Comparison of ENCODE assay signal across 9 mouse cellular contexts in genomic region chr5:142926940-142927228, GRCm38 (mm10). TPM values are rescaled to one million over a fixed set of nuclear protein-coding genes. Genes with fewer than 3 reads are reported as not detected.
A peak's percentile ranks its signal among the peaks of the same experiment; 100 is the strongest.
DNase-seq lines count a peak whose midpoint lies in the region; ATAC-seq lines count a peak whose summit lies in the region.
"Had no signal": no experiment of that assay in that cellular context is flagged by ENCODE, and none has a peak within 500 bp of the region (broad histone marks: within the 10 kb centered on the region; RNA-seq: fewer than 3 reads in every experiment).

No protein-coding gene starts in this region.

- ATAC-seq in hindbrain, embryonic 14.5 days (ENCODE audit: low FRiP score): no peak
- ATAC-seq in hindbrain, embryonic 16.5 days: no peak
- no peak for ATAC-seq in intestine, embryonic 16.5 days

- no peak overlapping the region for H3K9ac ChIP-seq in hindbrain, embryonic 14.5 days
- H3K9ac ChIP-seq in hindbrain, embryonic 16.5 days (ENCODE audit: low read depth, low read length): no peak overlapping the region
- peak overlapping the region; percentile 44 for H3K9ac ChIP-seq in intestine, embryonic 16.5 days (ENCODE audit: low read depth, low read length)
- H3K9ac ChIP-seq: neural tube, embryonic 15.5 days had no signal

- H3K4me1 ChIP-seq in hindbrain, embryonic 14.5 days (replicated peaks; ENCODE audit: control insufficient read depth, insufficient read depth, low read length): 0 out of 2 replicates have a peak, but pooled peaks cover 6% of the 10 kb centered on the region
- H3K4me1 ChIP-seq in hindbrain, embryonic 16.5 days (ENCODE audit: control insufficient read depth, insufficient read depth, low read depth, low read length): peaks cover 4% of the 10 kb centered on the region
- H3K4me1 ChIP-seq in intestine, embryonic 16.5 days (ENCODE audit: control insufficient read depth, insufficient read depth, low read length): peaks cover 44% of the 10 kb centered on the region

- 0 out of 2 replicates have a peak overlapping the region, but pooled peaks have one; percentile 38 for H3K27ac ChIP-seq in hindbrain, embryonic 14.5 days
- no peak overlapping the region for H3K27ac ChIP-seq in hindbrain, embryonic 16.5 days (ENCODE audit: low read depth, low read length)
- H3K27ac ChIP-seq in intestine, embryonic 16.5 days (ENCODE audit: low read length): peak overlapping the region; percentile 91

- H3K4me3 ChIP-seq in hindbrain, embryonic 14.5 days (replicated peaks; ENCODE audit: low read length): no peak overlapping the region
- no peak overlapping the region for H3K4me3 ChIP-seq in hindbrain, embryonic 16.5 days (ENCODE audit: low read length)
- H3K4me3 ChIP-seq in intestine, embryonic 16.5 days (ENCODE audit: low read length): no peak overlapping the region
- H3K4me3 ChIP-seq: neural tube, embryonic 15.5 days had no signal

- H3K9me3 ChIP-seq in hindbrain, embryonic 14.5 days (ENCODE audit: control insufficient read depth, low read length): no peaks in the 10 kb centered on the region
- H3K9me3 ChIP-seq in hindbrain, embryonic 16.5 days (ENCODE audit: control insufficient read depth, low read length): no peaks in the 10 kb centered on the region
- H3K9me3 ChIP-seq in intestine, embryonic 16.5 days (ENCODE audit: control insufficient read depth, low read length): no peaks in the 10 kb centered on the region; the same call in 1 of the 2 replicates
- H3K9me3 ChIP-seq: neural tube, embryonic 15.5 days had no signal

- H3K36me3 ChIP-seq in hindbrain, embryonic 14.5 days (replicated peaks; ENCODE audit: control insufficient read depth, insufficient read depth): no peaks in the 10 kb centered on the region
- no peaks in the 10 kb centered on the region for H3K36me3 ChIP-seq in hindbrain, embryonic 16.5 days (ENCODE audit: control insufficient read depth, insufficient read depth, low read length)
- no peaks in the 10 kb centered on the region for H3K36me3 ChIP-seq in intestine, embryonic 16.5 days (ENCODE audit: control insufficient read depth, insufficient read depth, low read length)
- H3K36me3 ChIP-seq: neural tube, embryonic 15.5 days had no signal

- no peak for DNase-seq in hindbrain, embryonic 14.5 days (ENCODE audit: low spot score)
- DNase-seq in thymus, postnatal 4 days: peak; percentile 15
- no peak for DNase-seq in thymus, postnatal 36 days
- DNase-seq in cerebellum, postnatal 4 days (ENCODE audit: low spot score in 2 of 2): no peak
- no peak for DNase-seq in layer of hippocampus, adult 18-20 months (ENCODE audit: low spot score in 2 of 2)
- no peak for DNase-seq in urinary bladder, postnatal 4 days (ENCODE audit: low spot score in 2 of 2)

- WGBS in hindbrain, embryonic 14.5 days: 62% methylated on average over 3 of the region's 3 CpGs
- 55% methylated on average over 3 of the region's 3 CpGs for WGBS in hindbrain, embryonic 16.5 days
- WGBS in intestine, embryonic 16.5 days: 34% methylated on average over 3 of the region's 3 CpGs

- H3K27me3 ChIP-seq in hindbrain, embryonic 14.5 days (ENCODE audit: control insufficient read depth, insufficient read depth, low read length): 0 out of 2 replicates have a peak, but pooled peaks cover 3% of the 10 kb centered on the region
- H3K27me3 ChIP-seq in hindbrain, embryonic 16.5 days (replicated peaks; ENCODE audit: control insufficient read depth, insufficient read depth, low read length): peaks cover 7% of the 10 kb centered on the region; the same call in 1 of the 2 replicates
- H3K27me3 ChIP-seq in intestine, embryonic 16.5 days (replicated peaks; ENCODE audit: control insufficient read depth, insufficient read depth, low read length): no peaks in the 10 kb centered on the region

- H3K4me2 ChIP-seq in hindbrain, embryonic 14.5 days (replicated peaks): no peak overlapping the region
- H3K4me2 ChIP-seq in hindbrain, embryonic 16.5 days (ENCODE audit: low read length): no peak overlapping the region
- 0 out of 2 replicates have a peak overlapping the region, but pooled peaks have one; percentile 5 for H3K4me2 ChIP-seq in intestine, embryonic 16.5 days (ENCODE audit: low read depth, low read length)
- H3K4me2 ChIP-seq: neural tube, embryonic 15.5 days had no signal

RNA-seq across cellular contexts. Expression of gene Actb, which starts 20.3 kb away (rescaled TPM):
- polyA plus RNA-seq in hindbrain, embryonic 14.5 days (2014; fragmentation: Nextera tagmentation; extraction: Ambion mirVana): 13,534 and 14,549 TPM in 2 replicates
- 11,512 and 13,219 TPM in 2 replicates for polyA plus RNA-seq in hindbrain, embryonic 16.5 days (2015; fragmentation: Nextera tagmentation; extraction: Ambion mirVana)
- 14,111 and 16,287 TPM in 2 replicates for polyA plus RNA-seq in intestine, embryonic 16.5 days (2015; fragmentation: Nextera tagmentation; extraction: Ambion mirVana)
- 1,000 to 10,000 TPM; 3,167 to 3,215 TPM for total RNA-seq in layer of hippocampus, adult 18-20 months (2021)

RNA-seq across cellular contexts. Expression of gene Fbxl18, which starts 31.7 kb away (rescaled TPM):
- polyA plus RNA-seq in hindbrain, embryonic 14.5 days (2014; fragmentation: Nextera tagmentation; extraction: Ambion mirVana): 26.1 TPM in 2 replicates
- 29.7 and 32.9 TPM in 2 replicates for polyA plus RNA-seq in hindbrain, embryonic 16.5 days (2015; fragmentation: Nextera tagmentation; extraction: Ambion mirVana)
- polyA plus RNA-seq in intestine, embryonic 16.5 days (2015; fragmentation: Nextera tagmentation; extraction: Ambion mirVana): 7.7 and 10.3 TPM in 2 replicates
- total RNA-seq in layer of hippocampus, adult 18-20 months (2021): 10 to 100 TPM; 33.9 to 37.6 TPM

RNA-seq across cellular contexts. Expression of gene Fscn1, which starts 33.3 kb away (rescaled TPM):
- 459 and 508 TPM in 2 replicates for polyA plus RNA-seq in hindbrain, embryonic 14.5 days (2014; fragmentation: Nextera tagmentation; extraction: Ambion mirVana)
- polyA plus RNA-seq in hindbrain, embryonic 16.5 days (2015; fragmentation: Nextera tagmentation; extraction: Ambion mirVana): 478 and 522 TPM in 2 replicates
- polyA plus RNA-seq in intestine, embryonic 16.5 days (2015; fragmentation: Nextera tagmentation; extraction: Ambion mirVana): 120 and 129 TPM in 2 replicates
- total RNA-seq in layer of hippocampus, adult 18-20 months (2021): 100 to 1,000 TPM; 165 to 188 TPM
